Mouse (Mus musculus) midbrain, embryonic 16.5 days (tissue): Measurements from ENCODE around the gene Eef1akmt2. TPM values are rescaled to one million over a fixed set of nuclear protein-coding genes. Genes with fewer than 3 reads are reported as not detected.

ENCODE experiments used
- ATAC-seq: fragments of 200-750 bp; cut with Nextera tagmentation; 2 replicates; pipeline ENCODE4 v1.8.0; 2017; ENCODE audit warnings: moderate TSS enrichment
- H3K27ac ChIP-seq: fragments of 300-500 bp; sonication (generic); 2 replicates; pipeline ENCODE4 v1.5.1; 2014; ENCODE audit warnings: mild to moderate bottlenecking, low read length, mixed read lengths
- H3K27me3 ChIP-seq: fragments of 300-500 bp; sonication (generic); 2 replicates; pipeline ENCODE4 v1.6.1; 2014; ENCODE audit warnings: low read depth, low read length, mixed read lengths; ENCODE audit not compliant: control insufficient read depth, insufficient read depth
- H3K36me3 ChIP-seq: fragments of 300-500 bp; sonication (generic); 2 replicates; pipeline ENCODE4 v1.6.1; 2014; ENCODE audit warnings: mild to moderate bottlenecking, low read length, moderate library complexity, mixed read lengths; ENCODE audit not compliant: control insufficient read depth, insufficient read depth
- H3K4me1 ChIP-seq: fragments of 300-500 bp; sonication (generic); 2 replicates; pipeline ENCODE4 v1.6.1; 2014; ENCODE audit warnings: mild to moderate bottlenecking, low read length, mixed read lengths; ENCODE audit not compliant: control insufficient read depth, insufficient read depth
- H3K4me2 ChIP-seq: fragments of 300-500 bp; sonication (generic); 2 replicates; pipeline ENCODE4 v1.6.1; 2014; ENCODE audit warnings: mild to moderate bottlenecking, low read length, mixed read lengths
- H3K4me3 ChIP-seq: fragments of 300-500 bp; sonication (generic); 2 replicates; pipeline ENCODE4 v1.5.1; 2014; ENCODE audit warnings: low read depth, mild to moderate bottlenecking, low read length, moderate library complexity, mixed read lengths
- H3K9ac ChIP-seq: fragments of 300-500 bp; sonication (generic); 2 replicates; pipeline ENCODE4 v1.6.1; 2014; ENCODE audit warnings: low read depth, low read length, mixed read lengths
- H3K9me3 ChIP-seq: fragments of 300-500 bp; sonication (generic); replicated peaks from 2 replicates; pipeline ENCODE4 v1.6.1; 2014; ENCODE audit warnings: mild to moderate bottlenecking, low read length, mixed read lengths; ENCODE audit not compliant: control insufficient read depth, poor library complexity, severe bottlenecking
- WGBS: fragments of 180-500 bp; shearing (Covaris S2); extraction: QIAGEN DNeasy Blood & Tissue Kit; methylation state at CpG from one replicate; pipeline ENCODE4 v1.1.7; 2014; 5-methylcytosine and 5-hydroxymethylcytosine counted together
- polyA plus RNA-seq: library from polyadenylated mRNA; unstranded; fragments of >200 nt; fragmentation: Nextera tagmentation; extraction: Ambion mirVana; gene quantifications from 2 replicates; pipeline ENCODE4 v1.2.1, GENCODE M21; 2015

Eef1akmt2 gene
- polyA plus RNA-seq, 1 experiment from 2014 or later, result 94.3 TPM

DNA sequence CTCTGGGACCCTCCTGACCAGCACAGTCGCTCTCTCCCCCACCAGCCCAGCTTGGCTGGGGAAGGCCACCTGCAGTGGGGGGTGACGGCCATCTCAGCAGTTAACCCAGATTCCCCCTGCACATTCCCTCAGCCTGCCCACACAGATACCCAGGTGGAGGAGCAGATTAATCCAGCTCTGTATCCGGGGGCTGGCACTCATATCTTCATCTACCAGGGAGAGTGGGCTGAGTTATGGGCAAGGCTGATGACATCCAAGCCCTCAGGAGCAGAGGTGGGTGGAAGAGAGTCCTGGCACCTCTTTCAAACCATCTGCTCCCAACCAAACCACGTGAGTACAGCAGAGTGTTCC lies 39.8 kb upstream of the Eef1akmt2 start:
- Histone ChIP-seq H3K4me2 (no peak overlapping the region), H3K4me3 (no peak overlapping the region), H3K27ac (no peak overlapping the region), H3K9ac (no peak overlapping the region), H3K36me3 (no peaks in the 10 kb centered on the region), H3K9me3 (no peaks in the 10 kb centered on the region), H3K4me1 (no peaks in the 10 kb centered on the region), H3K27me3 (no peaks in the 10 kb centered on the region)
- ATAC-seq, result no peak
- WGBS, result 69% methylated on average over 4 of the region's 4 CpGs

DNA sequence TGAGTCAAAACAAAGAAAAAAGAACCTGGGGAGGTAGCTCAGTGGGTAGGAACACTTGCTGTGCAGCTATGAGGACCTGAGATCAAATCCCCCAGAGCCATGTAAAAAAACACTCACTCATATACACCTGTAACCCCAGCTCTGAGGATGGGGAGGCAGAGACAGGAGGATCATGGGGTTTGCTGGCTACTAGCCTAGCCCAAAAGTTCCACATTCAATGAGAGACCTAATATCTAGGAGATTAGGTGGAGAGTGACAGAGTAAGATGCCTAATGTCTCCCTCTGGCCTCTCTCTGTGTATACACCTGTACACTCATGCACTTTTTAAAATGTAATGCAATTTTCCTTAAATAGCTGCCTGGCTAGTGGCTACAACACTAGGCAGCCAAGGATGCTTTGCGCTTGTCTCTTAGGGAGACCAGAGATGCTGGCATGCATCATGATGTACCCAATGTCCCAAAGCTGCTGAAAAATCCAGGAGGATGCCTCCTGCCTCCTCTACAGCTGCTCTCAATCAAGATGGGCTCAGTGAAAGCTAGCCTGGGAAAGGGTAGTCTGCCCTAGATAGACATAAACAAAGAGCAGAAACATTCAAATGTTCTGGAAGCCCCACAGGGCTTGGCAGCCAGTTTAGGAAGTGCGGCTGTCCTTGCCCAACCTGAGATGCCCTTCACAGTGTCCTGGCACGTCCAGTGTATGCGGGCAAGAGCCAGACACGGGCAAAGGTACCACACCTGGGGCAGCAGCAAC lies 39.3 kb upstream of the Eef1akmt2 start:
- Histone ChIP-seq H3K9ac (no peak overlapping the region), H3K36me3 (no peaks in the 10 kb centered on the region), H3K27ac (no peak overlapping the region), H3K4me1 (no peaks in the 10 kb centered on the region), H3K4me2 (no peak overlapping the region), H3K27me3 (no peaks in the 10 kb centered on the region), H3K9me3 (no peaks in the 10 kb centered on the region), H3K4me3 (no peak overlapping the region)
- WGBS, result 84% methylated on average over 5 of the region's 5 CpGs
- ATAC-seq, result no peak

DNA sequence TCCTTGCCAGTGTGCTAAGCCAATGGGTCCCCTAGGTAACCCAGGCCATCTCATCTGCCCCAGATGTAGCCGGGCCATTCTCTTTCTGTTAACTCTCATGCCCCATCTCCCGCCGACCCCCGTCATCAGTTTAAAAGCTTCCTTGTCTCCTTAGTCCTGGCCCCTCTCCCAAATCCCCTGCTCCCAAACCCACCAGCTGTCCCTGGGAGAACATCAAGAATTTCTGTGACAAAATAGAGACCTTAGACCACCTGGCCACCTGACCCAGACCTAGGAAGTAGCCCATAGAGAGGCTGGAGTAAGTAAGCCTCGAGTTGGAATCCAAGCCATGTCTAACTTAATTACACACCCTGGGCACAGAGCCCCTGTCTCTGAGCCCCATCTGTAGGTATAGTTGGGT lies 37.7 kb upstream of the Eef1akmt2 start:
- Histone ChIP-seq H3K4me1 (no peaks in the 10 kb centered on the region), H3K36me3 (no peaks in the 10 kb centered on the region; the same call in 1 of the 2 replicates), H3K9me3 (no peaks in the 10 kb centered on the region), H3K27me3 (no peaks in the 10 kb centered on the region), H3K4me3 (no peak overlapping the region), H3K9ac (no peak overlapping the region), H3K27ac (no peak overlapping the region), H3K4me2 (no peak overlapping the region)
- no peak for ATAC-seq
- 87% methylated on average over 5 of the region's 5 CpGs for WGBS

DNA sequence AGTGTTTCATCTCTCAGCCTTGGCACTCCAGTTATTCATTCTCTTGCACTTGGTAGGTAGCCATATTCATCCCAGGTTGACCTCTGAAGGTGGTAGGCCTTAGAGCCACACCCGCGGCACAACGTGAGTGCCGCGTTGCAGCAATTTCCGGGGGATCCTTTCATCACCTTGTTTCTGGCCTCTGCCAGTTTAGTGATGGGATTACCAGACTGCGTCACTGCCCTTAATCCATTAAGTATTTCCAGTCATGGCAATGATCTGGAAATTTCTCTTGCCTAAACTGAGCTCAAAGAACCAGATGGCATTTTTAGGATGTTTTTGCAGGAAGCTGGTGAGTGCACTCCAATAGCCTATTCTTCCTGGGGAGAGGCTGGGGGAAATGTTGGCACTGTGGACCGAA lies 37.2 kb upstream of the Eef1akmt2 start:
- Histone ChIP-seq H3K4me3 (no peak overlapping the region), H3K27me3 (no peaks in the 10 kb centered on the region), H3K36me3 (peaks cover under 1% of the 10 kb centered on the region; the same call in 1 of the 2 replicates), H3K27ac (no peak overlapping the region), H3K4me2 (no peak overlapping the region), H3K9me3 (no peaks in the 10 kb centered on the region), H3K4me1 (no peaks in the 10 kb centered on the region), H3K9ac (no peak overlapping the region)
- WGBS, result 92% methylated on average over 8 of the region's 8 CpGs
- ATAC-seq, result no peak

DNA sequence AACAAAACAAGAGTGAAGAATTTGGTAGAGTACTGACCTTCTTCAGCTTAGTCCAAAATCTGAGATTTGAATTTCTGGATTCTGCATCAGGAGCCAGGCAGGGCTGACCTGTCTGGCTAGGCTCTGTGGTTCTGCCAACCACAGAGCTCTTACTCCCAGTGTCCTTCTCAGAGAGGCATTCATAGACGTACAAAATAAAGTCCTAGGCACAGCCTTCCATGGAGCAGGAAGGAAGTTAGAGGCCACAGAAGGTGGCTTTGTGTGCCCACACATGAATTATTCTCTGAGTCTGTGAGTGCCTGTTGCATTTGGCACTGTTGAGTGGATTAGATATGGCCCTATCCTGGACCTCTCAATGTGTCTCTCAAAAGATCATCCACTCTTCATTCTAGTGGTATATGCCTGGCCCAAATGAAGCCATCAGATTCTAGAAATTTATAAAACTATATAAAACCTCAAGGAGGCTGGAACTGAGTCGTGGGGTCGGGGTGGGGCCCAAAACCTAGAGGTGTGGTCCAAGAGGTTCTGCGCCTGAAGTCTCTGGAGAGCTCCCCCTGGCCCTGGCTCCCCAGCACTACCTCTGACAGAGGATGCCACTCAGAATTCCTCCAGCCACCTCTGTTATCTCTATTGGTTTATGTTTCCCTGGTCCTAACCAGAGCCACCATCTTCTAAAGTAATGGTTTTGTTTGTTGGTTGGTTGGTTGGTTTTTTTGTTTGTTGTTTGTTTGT lies 36.2 kb upstream of the Eef1akmt2 start:
- H3K4me3 ChIP-seq, result no peak overlapping the region
- no peaks in the 10 kb centered on the region for H3K9me3 ChIP-seq
- no peaks in the 10 kb centered on the region for H3K27me3 ChIP-seq
- H3K36me3 ChIP-seq, result peaks cover 5% of the 10 kb centered on the region; the same call in 1 of the 2 replicates
- H3K4me1 ChIP-seq, result no peaks in the 10 kb centered on the region
- no peak overlapping the region for H3K9ac ChIP-seq
- 75% methylated on average over 4 of the region's 4 CpGs for WGBS
- no peak overlapping the region for H3K27ac ChIP-seq
- no peak overlapping the region for H3K4me2 ChIP-seq
- no peak for ATAC-seq

DNA sequence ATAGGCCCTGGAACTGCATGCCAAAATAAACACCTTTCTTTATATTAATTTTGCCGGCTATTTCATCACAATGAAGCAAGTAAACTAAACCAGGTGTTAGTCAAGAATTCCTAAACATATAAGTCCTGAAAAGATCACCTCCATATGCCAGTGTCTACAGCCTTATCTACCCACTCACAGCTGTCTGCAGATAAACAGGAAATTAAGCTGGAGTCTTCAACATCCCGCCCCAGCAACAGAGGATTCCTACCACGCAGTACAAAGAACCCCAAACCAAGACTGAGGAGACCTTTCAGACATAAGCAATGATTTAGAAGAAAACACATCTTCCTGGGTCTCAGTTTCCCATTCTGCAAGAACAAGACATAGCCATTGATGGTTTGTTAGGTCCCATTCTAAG lies 35.6 kb upstream of the Eef1akmt2 start:
- Histone ChIP-seq H3K9me3 (no peaks in the 10 kb centered on the region), H3K27ac (no peak overlapping the region), H3K27me3 (no peaks in the 10 kb centered on the region), H3K4me1 (no peaks in the 10 kb centered on the region), H3K9ac (no peak overlapping the region), H3K4me3 (no peak overlapping the region), H3K36me3 (peaks cover 10% of the 10 kb centered on the region), H3K4me2 (no peak overlapping the region)
- 88% methylated on average over 3 of the region's 3 CpGs for WGBS
- ATAC-seq, result no peak

DNA sequence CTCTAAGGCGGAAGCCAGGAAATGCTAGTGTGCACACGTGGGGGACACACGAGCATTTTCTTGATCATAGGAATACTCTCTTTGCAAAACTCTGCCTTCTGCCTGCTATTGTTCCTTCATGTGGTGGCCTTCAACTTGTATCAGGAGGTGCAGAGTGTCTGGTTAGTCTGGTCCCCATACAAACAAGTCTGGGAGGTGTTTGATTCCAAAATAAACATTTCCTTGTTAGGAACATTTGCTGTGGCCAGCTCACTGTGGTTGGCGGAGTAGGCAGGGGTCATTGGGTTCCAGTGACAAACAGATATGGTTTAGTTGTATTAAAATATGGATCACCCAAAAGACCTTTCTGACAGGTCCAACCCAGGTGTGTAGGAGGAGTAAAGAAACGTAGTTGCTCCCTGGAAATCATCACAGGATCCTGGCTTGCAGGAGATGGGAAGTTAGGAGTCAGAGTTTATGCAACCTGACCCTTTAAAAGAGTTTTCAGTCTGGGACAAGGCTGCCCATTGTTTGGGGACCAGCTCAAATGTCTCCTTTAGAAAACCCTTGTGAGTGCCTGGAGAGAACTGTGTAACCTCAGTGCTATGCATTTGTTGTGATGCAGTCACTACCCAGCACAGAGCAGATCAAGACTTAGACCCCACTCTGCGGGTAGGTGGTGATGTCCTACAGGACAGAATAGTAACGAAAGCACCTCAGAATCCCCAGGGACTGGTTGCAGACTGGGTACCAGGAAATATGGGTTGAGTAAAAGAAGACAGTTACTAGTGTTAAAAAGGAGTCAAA lies 34.7 kb upstream of the Eef1akmt2 start:
- no peak overlapping the region for H3K9ac ChIP-seq
- H3K36me3 ChIP-seq, result peaks cover 15% of the 10 kb centered on the region
- no peak overlapping the region for H3K4me2 ChIP-seq
- H3K4me1 ChIP-seq, result no peaks in the 10 kb centered on the region
- H3K27me3 ChIP-seq, result no peaks in the 10 kb centered on the region
- ATAC-seq, result no peak
- 82% methylated on average over 7 of the region's 7 CpGs for WGBS
- no peak overlapping the region for H3K27ac ChIP-seq
- no peak overlapping the region for H3K4me3 ChIP-seq
- no peaks in the 10 kb centered on the region for H3K9me3 ChIP-seq

DNA sequence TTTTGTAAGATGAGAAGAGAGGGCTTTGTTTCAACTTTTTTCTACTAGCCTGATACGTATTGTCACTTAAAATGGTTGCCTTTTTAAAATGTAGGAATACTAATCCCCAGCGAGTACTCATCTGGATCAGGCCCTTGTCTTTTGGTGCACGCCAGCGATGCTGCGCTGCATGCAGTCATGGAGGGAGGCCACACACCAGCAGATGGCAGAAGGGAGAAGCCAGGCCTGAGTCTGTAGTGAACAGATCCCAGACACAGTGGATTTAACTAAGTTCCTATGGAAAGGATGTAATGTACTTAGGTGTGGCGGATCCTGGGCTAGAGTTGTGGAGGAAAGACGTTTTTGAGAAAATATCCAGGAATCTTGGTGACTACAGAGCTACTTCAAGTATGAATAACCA lies 31.6 kb upstream of the Eef1akmt2 start:
- Histone ChIP-seq H3K36me3 (peaks cover 36% of the 10 kb centered on the region), H3K9ac (no peak overlapping the region), H3K27me3 (no peaks in the 10 kb centered on the region), H3K4me1 (no peaks in the 10 kb centered on the region), H3K27ac (no peak overlapping the region), H3K4me3 (no peak overlapping the region), H3K9me3 (no peaks in the 10 kb centered on the region), H3K4me2 (no peak overlapping the region)
- WGBS, result 90% methylated on average over 7 of the region's 7 CpGs
- ATAC-seq, result no peak

DNA sequence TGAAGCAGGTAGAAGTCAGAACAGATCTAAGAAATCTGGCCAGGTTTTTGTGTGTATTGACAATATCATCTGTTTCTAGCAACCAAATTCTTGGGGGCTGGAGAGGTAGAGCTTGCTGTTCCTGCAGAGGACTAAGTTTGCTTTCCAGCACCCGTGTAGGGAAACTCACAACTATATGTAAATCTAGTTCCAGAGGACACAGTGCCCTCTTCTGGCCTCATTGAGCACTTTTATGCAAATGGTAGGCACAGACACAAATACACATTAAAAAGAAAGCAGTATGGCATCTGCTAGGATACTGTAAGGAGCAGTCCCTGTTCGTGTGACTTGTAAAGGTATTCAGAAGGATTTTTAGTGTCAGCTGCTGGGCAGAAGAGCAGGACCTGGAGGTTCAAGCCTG lies 29.9 kb upstream of the Eef1akmt2 start:
- WGBS, result 83% methylated on average over 2 of the region's 2 CpGs
- H3K4me2 ChIP-seq, result no peak overlapping the region

More for the DNA sequence above, 29.9 kb upstream of the Eef1akmt2 start:
- Histone ChIP-seq H3K27me3 (no peaks in the 10 kb centered on the region), H3K4me1 (no peaks in the 10 kb centered on the region), H3K27ac (no peak overlapping the region), H3K9ac (no peak overlapping the region), H3K4me3 (no peak overlapping the region), H3K9me3 (no peaks in the 10 kb centered on the region), H3K36me3 (peaks cover 46% of the 10 kb centered on the region)
- ATAC-seq, result no peak
